Mouse (Mus musculus) lung, postnatal 0 days (tissue): Measurements from ENCODE around the gene Tns2.

Experiments
- CTCF ChIP-seq: IDR thresholded peaks from 2 replicates; pipeline ENCODE4 v1.5.1; 2016; ENCODE audit warnings: antibody characterized with exemption, mild to moderate bottlenecking
- EP300 ChIP-seq: IDR thresholded peaks from 2 replicates; pipeline ENCODE4 v1.6.1; 2016; ENCODE audit warnings: antibody characterized with exemption, mild to moderate bottlenecking, control low read depth

DNA sequence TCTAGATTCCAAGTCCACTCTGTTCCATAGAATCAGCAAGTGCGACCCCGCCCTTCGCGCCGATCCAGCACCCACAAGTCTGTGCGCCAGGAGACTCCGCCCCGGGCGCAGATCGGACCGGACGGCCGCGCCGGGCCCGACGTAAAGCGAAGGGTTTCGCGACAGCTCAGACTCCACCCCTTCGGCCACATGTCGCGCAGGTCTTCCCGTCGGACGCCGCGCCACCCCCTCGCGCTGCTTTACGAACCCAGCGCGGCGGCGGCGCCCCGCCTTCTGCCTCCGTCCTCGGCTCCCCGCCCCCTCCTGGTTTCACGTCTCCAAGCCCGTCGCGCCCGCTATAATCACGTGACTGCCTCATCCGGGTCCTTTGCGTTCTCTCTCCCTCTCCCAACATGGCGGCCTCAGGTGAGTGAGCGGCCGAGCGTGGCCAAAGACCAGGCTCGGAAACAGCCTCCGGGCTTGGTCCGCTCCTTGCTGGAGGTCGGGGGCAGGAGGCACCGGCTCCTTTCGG is 26.6 kb upstream of the Tns2 start, which contains the start of gene Eif4b:
- TF ChIP-seq CTCF (no peak; the same call in 1 of the 2 replicates), EP300 (no peak)
